Mouse (Mus musculus) gonadal fat pad, adult 2 months (tissue): ENCODE measurements around the gene Epha5. TPM values are rescaled to one million over a fixed set of nuclear protein-coding genes. Genes with fewer than 3 reads are reported as not detected.

Source experiments
- DNase-seq: peaks from one replicate; pipeline ENCODE4 v3.0.0-alpha.2; 2012; ENCODE audit warnings: low read depth
- polyA plus RNA-seq: library from polyadenylated mRNA; depleted of rRNA; stranded (reverse); fragments of >200 nt; gene quantifications from 2 replicates; pipeline ENCODE4 v1.2.3, GENCODE M21; 2012; rRNA removed

Gene Epha5
- polyA plus RNA-seq: 0.03 TPM in 1 of 2 replicates, not detected in the other

DNA sequence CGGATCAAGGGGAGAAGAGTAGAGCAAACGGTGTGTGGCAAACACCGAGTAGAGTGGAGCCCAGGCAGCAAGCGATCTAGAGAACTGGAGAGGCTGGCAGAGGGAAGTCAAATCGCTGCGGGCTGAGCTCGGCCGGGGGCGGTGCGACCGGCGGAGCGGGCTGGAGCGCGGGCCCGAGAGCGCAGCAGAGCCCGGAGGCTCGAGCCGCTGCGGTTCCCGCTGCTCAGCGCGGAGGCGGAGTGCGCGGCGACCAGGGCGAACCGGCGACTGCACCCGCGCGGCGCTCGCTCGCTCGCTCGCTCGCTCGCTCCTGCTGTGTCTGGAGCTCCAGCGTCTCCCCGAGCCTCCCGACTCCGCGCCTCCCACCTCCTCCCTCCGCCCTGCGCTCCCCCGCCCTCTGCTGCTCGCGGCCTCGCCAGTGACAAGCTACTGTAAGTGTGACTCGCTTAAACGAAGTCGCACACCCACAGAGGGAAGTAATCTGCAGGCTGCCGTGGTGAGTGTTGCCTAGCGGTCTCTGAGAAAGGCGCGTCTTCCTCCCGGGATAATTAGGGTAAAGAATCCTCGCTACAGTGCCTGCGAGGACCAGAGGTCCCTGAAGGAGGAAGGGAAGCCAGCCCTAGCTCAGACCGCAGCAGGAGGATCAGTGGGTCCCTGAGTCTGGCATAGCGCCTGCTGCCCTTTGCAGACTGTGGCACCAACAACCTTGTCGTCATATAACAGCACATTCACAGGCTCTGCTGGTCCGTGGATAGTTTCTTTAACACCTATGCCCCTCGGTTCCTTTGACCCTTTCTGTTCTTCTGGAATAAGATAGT lies at the start of gene Epha5:
Gene Epha5, minus strand, starts transcription at position 321 of the 818 bp plus-strand sequence.
- no peak for DNase-seq

DNA sequence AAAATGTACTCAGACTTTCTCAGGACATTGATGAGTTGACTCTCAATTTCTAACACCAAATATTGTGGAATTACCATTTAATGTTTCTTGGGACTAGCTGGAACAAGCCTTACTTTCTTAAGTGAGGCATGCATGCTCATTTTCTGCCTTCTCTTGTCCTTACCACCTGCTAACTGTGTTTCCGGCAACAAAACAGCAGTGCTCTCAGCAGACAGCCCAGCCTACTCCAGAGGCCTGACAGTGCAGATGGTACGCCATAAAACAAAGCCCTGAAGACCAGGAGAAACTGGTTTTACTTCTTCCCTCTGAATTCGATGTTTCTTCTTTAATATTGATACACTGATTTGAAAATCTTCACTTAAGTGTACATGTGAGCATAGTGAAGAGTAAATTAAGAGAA lies 39.0 kb upstream of the Epha5 start:
- no peak for DNase-seq

DNA sequence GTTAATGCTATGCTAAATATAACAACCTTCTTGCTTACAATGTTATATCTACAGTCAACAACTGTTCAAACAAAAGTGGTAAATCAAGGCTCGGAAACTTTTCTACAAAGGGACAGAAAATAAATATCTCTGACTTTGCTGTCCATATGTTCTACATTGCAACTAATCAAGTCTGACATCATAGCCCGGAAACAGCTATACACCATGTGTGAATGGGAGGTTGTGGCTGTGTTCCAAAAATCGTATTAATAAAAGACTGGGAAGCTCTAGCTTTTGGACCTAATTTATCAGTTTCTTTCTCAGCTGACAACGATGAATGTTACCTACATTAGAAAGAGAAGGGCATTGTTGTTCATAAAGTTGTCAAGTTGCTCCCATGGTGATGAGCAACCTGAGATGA lies 37.5 kb upstream of the Epha5 start:
- DNase-seq: no peak

DNA sequence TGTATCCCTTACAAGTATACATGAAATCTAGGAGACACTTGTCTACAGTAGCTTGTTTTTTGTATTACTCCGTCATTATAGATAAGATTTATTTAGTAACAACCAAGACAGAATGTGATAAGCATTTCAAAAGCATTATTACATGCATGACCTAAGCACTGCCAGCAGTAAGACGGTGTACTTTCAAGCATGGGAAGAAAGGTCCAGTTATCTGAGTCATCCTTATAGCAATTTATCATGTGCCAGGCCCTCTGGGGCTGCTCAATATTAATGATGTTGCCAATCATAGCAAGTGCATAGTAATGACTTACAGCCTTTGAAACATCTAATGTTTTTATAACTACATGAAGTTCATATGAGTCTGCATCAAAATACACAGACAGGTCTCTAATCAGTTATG lies 36.7 kb upstream of the Epha5 start:
- no peak for DNase-seq

DNA sequence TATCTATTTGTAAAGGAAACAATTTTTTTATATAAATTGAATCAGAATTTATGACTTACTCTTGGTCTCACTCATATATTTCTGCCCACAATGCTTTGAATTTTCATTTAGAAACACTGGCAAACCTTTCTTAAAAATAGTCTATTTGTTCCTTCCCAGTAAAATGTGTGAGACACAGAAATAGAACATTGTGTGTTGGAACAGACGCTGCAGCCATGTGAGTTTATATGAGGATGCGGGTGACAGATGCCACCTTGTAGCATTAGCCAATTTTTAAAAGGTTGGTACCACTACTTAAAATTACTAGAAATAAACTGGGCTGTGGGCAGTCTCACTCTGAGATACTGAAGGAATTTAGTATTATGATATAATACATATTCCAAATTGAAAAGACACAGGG lies 23.1 kb upstream of the Epha5 start:
- DNase-seq: no peak

DNA sequence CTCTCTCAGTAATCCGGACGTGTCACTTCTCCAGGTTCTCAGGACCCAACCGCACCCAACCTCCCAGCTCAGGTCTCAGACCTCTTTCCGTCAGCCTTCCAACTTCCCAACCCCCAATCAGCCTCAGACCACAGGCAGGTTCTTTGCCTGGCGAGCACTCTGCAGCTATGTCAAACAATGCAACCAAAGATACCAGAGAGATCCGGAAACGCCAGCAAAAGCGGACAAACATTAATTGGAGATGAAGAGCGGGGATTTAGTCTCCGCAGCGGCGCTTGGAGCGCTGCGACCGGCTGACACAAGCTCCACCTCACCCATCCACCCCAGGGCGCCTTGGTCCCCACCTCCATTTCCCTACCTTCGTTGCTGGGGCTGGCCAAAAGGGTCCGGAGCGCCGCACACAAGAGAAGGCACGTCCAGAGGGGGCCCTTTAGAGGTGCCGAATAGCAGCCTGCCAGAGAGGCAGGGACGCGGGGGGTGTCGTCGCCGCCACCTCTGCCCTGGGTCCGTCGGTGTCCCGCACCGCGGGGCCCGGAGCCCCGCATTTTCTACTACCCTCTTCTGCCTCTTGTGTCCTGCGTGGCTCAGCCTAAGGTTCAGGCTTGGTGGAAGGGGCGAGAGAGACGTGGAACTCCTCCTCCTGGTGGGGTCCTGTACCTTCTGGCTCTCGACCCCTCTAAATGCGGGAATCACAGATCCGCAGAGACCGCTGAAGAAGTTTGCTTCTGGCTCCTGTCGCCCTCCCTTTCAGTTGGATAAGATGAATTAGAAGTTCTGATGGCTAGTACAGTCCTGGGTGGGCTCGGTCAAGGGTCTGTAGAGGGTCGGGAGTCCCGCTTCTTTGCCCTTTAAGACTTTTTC lies 991 bp downstream of the Epha5 start:
- DNase-seq: no peak

DNA sequence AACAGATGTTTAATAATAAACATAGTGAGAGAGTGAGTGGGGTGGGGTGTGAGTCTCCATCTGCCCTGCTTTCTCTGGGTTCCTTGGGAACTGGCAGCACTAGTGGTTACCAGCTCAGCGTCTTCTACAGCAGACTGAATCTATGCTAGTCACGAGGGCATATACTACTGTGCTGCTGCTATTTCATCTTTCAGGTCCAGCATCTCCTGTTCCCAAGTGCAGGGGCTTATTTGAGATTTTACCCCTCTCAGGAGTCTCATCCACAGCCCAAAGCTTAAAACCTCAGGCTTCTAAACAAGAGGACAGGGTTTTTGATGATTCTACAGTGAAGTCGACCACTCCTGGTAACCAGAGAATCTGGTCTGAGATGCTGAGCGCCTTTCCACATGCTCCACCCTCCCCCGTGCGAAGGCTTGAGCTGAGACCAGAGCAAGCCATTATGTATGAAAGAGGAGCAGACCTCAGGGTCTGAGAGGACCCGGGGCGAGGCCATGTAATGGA lies 2.2 kb downstream of the Epha5 start:
- no peak for DNase-seq

DNA sequence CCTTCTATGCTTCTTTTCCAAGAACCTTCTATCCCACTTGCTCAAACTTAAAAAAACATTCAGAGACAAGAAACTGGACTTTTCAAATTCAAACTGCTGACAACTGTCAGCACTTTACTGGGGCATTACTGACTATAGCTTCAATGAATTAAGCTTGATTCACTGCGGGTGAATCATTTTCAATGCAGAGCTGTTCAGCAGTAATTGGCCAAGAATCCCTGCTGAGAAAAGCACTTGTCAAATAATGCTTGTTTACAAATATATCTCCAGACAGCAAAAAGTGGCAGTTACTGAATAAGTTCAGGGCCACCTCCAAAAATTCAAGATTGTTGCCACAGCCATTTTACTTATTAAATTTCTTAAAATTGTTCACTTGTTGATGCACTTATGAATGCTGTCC lies 4.2 kb downstream of the Epha5 start:
- DNase-seq: no peak

DNA sequence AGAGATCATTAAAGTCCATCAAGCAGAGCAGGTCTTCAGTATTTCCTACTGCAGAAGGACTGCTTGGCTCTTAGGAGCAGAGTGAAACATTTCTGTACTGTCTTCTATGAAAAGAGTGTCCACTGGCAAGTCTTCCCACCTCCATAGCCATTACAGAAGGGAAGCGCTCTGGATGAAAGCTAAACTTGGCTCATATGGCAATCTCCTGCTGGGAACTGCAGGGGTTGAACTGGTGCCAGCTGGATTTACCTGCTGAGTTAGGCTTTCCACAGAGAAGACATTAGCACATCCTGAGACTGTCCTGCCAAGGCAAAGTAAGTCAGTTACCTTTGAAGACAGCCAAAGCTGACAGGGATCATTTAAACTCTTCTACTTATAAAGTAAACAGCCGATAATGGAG lies 8.8 kb downstream of the Epha5 start:
- no peak for DNase-seq

DNA sequence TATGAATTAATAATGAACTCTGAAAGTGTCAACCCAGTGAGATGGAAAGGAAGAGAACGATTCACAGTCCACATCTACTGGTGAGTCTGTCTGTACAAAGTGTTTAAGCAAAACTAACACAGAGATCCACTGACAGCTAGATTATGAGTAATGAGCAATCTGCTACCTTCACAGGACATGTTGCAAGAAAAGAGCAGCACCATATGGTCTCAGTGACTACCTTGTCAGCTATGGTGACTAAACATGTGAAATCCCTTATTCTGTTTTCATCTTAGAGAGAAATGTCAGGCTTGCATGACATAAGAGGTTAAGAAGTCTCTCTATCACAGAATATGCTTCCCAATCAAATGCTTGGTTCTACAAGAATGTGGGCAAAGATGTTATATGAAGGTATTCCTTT lies 20.1 kb downstream of the Epha5 start:
- DNase-seq: no peak

DNA sequence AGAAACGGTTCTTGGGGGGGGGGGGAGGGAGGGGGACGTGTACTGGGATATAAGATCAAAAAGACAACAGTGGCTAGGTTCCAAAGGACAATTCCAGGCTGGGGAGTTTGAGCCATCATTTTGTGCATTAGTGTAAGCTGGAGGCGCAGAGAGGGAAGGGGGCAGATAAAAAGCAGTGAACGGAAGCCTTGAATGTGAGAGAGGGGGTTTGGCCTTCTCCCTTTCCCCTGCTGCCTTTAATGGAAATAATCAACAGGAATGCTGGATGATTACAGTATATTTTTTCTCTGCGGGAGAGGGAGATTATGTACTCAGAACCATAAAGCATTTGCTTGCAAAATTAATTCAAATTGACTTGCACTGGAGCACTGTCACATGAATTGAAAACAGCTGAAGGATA lies 51.8 kb downstream of the Epha5 start:
- DNase-seq: no peak

DNA sequence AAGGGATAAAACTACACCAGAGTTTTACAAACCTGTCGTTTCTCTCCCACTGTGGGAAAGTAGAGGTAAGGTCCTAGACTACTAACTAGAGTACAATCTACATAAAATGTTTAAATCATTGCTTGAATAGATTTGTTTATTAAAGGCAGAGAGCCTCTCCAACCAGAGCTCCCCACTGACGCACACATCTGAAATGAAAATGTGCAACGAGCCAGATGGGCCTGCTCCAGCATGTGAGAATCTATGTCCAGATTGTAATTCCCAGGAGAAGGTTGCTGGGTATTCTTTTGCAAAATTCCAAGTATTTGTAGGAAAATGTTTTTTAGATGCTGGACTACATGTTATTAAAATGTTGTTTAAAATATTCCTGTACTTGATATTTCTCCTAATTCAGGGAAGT lies 57.8 kb downstream of the Epha5 start:
- no peak for DNase-seq

DNA sequence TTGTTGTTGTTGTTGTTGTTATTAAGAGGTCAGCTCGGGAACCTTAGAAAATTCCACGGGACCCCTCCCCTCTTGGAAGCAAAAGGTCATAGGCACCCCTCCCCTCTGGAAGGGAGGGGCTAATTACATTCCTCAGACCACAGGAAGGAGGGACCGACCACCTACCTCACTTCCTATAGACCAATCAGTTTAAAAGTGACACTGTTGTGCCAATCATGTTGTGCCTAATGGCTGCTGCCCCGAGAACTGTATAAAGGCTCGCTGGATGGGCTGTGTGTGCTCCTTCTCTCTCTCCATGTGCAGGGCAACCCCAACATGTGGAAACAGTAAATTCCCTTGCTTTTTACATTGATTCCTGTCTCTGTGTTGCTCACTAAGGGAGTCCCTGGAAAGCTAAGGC lies 64.1 kb downstream of the Epha5 start:
- DNase-seq: no peak

DNA sequence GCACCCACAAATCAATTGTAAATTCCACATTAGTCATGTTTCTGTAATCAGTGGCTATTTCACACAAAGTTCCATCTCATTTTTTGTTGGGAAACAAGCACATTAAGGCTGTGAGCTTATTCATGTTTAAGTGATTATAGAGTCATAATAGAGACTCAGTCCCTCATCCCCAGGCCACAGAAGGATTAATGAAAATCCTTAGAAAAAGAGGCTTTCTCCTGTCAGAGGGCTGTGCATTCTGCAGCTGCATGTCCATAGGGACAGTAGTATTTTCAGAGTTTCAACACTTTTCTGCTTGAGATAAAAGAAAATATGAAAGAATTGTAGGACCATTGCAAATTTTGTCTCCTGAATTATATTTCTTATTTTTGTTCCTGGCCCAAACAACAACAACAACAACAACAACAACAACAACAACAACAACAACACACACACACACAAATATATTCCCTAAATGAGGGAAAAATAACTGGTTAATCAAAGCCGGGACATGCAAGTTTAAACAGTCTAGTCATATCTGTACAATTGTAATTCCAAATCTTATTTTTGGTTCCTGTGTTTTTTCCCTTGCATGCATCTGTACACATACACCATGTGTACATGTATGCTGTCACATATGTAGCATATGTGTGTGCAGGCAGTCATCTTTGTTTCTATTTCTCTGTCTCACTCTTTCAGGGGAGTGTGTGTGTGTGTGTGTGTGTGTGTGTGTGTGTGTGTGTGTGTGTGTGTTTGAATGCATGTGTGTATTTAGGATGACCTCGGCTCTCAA lies 70.3 kb downstream of the Epha5 start:
- no peak for DNase-seq

DNA sequence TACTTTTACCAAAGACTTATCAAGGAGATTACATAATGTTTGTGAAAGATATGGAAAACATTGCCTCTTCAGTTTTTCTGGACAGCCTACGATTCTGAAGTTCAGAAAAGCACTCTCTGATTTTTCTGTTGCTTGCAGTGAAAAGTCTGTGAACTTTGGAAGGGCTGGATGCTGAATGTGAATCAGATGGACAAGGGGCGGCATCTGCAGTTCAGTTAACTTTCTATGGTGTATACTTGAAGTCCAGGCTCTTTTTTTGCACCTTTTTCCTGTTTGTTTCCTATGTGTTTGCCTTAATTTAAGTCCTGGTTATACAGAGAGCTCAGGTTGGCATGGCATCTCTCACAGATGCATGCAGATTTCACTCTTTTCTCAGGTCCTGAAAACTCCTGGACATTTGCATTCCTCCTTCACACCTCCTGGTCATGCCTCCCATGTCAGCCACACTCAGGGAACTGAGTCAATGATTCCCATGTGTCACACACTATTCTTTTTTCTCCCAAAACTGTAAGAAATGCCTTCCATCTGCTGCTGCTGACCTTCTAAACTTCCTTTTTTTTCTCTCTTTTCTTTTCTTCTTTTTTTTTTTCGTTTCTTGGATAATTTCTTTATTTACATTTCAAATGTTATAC lies 81.2 kb downstream of the Epha5 start:
- no peak for DNase-seq

DNA sequence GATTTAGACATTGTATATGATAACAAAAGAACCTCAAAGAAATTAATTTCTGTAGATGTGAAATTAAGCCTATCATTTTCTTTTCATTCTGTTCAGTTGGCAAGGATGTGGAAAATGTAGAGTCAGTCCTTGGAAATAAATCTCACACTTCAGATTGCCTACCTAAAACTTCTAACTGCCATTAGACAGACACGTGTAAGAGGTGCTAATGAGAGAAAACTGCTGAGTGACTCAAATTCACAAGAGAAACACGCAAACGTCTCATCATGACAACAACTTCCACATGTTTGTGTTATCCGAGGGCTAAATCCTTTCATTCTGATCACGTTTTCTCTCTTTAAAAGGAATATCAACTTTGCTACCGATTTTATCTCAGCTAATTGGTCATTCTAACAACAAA lies 82.7 kb downstream of the Epha5 start:
- DNase-seq: no peak

DNA sequence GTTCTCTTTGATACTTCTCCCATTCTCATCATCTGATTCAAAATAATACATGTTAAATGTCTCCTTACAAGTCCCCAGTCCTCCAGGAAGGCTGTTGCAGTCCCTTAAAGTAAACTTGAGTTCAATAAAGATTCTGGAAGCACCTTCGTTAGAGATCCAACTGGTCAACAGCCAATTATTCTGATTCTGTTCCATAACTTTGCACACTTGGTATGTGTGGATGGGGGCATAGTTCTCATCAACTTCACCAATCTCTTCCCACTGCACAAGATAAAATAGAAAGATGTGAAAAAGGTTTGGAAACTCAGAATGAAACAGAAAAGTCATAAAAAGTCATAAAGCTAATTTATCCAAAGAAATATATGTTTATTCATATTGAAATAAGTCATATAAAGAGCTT lies 85.6 kb downstream of the Epha5 start:
- no peak for DNase-seq

DNA sequence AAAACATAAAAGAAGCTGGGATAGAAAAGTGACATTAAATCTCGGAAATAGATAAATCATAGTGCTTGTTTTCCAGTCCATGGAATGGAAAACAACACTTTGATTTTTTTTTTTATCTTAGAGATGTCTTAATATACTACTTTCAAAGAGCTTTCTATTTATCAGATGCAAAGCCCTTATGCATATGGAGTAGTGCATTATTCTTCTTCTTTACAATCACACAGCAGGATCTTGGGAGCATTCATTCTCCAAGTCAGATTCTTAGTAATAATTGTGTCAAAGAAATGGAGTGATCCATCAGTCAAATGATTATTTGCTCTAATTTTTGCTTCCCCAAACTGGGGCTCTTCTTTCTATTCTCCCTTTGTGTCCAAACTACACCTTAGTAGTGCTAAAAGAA lies 96.6 kb downstream of the Epha5 start:
- DNase-seq: no peak

DNA sequence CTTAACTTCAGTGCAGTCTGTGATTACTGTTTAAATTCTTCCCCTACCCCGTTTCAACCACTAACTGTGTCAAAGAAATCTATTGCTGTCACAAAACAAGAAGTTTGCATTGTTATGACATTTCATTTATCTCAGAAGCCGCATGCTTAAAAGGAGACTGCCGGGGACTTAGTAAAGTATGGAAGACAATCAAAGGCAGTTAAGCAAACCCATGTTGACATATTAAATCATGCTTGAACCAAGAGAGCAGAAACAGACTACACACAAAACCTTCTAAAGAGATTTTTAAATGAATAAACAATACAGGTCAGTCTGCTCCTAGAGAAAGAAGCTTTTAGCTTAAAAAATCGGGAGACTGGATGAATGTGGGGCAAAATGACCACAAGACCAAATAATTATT lies 97.0 kb downstream of the Epha5 start:
- DNase-seq: no peak

DNA sequence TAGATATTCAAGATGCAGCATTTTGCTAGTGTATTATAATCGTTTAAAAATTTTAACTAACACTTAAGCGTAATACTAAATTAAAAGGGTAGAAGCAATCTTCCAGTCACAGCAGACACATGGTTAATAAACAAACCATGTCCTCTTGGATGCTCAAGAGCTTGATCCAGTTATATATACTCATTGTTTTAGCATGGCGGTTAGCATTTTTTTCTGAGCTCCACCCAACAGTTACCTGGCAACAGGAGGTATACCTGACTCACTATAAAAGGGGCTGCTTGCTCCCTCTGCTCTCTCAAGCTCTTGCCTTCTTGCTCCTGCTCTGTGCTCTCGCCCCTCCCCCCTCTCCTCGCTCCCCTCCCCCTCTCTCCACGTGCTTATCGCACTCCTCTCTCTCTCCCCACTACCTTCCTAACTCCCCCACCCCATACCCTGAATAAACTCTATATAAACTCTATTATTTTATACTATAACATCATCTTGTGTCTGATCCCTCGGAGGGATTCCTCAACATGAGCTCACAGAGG lies 98.3 kb downstream of the Epha5 start:
- DNase-seq: no peak

DNA sequence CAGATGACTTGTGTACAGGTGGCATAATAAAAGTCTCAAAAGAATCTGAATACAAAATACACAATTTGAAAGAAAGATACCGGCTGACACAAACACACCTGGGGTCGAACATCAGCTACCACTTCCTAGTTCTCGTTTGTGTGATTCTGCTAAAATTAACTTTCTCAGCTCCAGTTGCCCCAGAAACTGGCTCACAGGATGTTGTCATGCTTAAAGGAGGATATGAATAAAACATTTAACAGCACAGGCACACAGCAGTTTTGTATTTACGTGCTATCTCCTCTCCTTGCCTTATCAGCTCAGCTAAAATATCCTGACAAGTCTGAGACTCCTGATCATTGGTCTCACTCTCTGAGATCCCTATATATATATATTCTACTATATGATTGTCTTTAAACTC lies 99.3 kb downstream of the Epha5 start:
- DNase-seq: no peak
